Mouse (Mus musculus): ENCODE measurements around the gene Ift27. TPM values are rescaled to one million over a fixed set of nuclear protein-coding genes. Genes with fewer than 3 reads are reported as not detected.
A peak's percentile ranks its signal among the peaks of the same experiment; 100 is the strongest.

Ift27 gene
- 10 to 100 TPM; 53.4 to 55.0 TPM for total RNA-seq (2021)
- long read RNA-seq, experiment 1, transcript Ift27-201 (7 exons, 1,013 nt), result major isoform, 9 of 24 reads
- long read RNA-seq, experiment 1, partial matches to known transcripts, result 3 of 24 reads
- long read RNA-seq, experiment 1, other reads (novel, unspliced or antisense), result 12 of 24 reads
- long read RNA-seq, experiment 2, transcript Ift27-201 (7 exons, 1,013 nt), result major isoform, 11 of 23 reads
- long read RNA-seq, experiment 2, partial matches to known transcripts, result 5 of 23 reads
- long read RNA-seq, experiment 2, other reads (novel, unspliced or antisense), result 7 of 23 reads

- intact Hi-C loops (cut with DNase I; ENCODE audit: low total_unique reads), result no loop called here
- DNase-seq, result peak; percentile 97
Observed at GRCm38 (mm10) chr15:78173972-78174886, at the start of gene Ift27. TSS of gene Ift27 (minus strand) at chr15:78174107.

GRCm38 (mm10) chr15:78215269-78215668 is 41.4 kb upstream of the Ift27 start:
- DNase-seq, result no peak
- intact Hi-C loops (cut with DNase I; ENCODE audit: low total_unique reads), result no loop called here

- intact Hi-C loops (cut with DNase I; ENCODE audit: low total_unique reads), result no loop called here
- no peak for DNase-seq
Observed at GRCm38 (mm10) chr15:78211367-78211766, 37.5 kb upstream of the Ift27 start.

- DNase-seq, result no peak
- intact Hi-C loops (cut with DNase I; ENCODE audit: low total_unique reads), result no loop called here
Observed at GRCm38 (mm10) chr15:78210203-78210602, 36.3 kb upstream of the Ift27 start.

- peak; percentile 55 for DNase-seq
- intact Hi-C loops (cut with DNase I; ENCODE audit: low total_unique reads), result no loop called here
Observed at GRCm38 (mm10) chr15:78206312-78206711, 32.4 kb upstream of the Ift27 start, which contains the start of gene Pvalb. TSS of gene Pvalb (minus strand) at chr15:78206400.

GRCm38 (mm10) chr15:78205192-78205591 is 31.3 kb upstream of the Ift27 start:
- peak; percentile 82 for DNase-seq
- intact Hi-C loops (cut with DNase I; ENCODE audit: low total_unique reads), result no loop called here

GRCm38 (mm10) chr15:78204053-78204847 is 30.3 kb upstream of the Ift27 start:
- DNase-seq, result peak; percentile 64
- intact Hi-C loops (cut with DNase I; ENCODE audit: low total_unique reads), result no loop called here

- intact Hi-C loops (cut with DNase I; ENCODE audit: low total_unique reads), result no loop called here
- DNase-seq, result peak; percentile 66
Observed at GRCm38 (mm10) chr15:78195096-78195880, 21.4 kb upstream of the Ift27 start.

- intact Hi-C loops (cut with DNase I; ENCODE audit: low total_unique reads), result no loop called here
- peak; percentile 5 for DNase-seq
Observed at GRCm38 (mm10) chr15:78194320-78194719, 20.4 kb upstream of the Ift27 start.

GRCm38 (mm10) chr15:78189636-78190035 is 15.7 kb upstream of the Ift27 start:
- intact Hi-C loops (cut with DNase I; ENCODE audit: low total_unique reads), result no loop called here
- no peak for DNase-seq

- intact Hi-C loops (cut with DNase I; ENCODE audit: low total_unique reads), result no loop called here
- no peak for DNase-seq
Observed at GRCm38 (mm10) chr15:78188546-78188945, 14.6 kb upstream of the Ift27 start.

GRCm38 (mm10) chr15:78186906-78187305 is 13.0 kb upstream of the Ift27 start:
- intact Hi-C loops (cut with DNase I; ENCODE audit: low total_unique reads), result no loop called here
- no peak for DNase-seq

GRCm38 (mm10) chr15:78185609-78186008 is 11.7 kb upstream of the Ift27 start:
- no peak for DNase-seq
- intact Hi-C loops (cut with DNase I; ENCODE audit: low total_unique reads), result no loop called here

GRCm38 (mm10) chr15:78184855-78185254 is 10.9 kb upstream of the Ift27 start:
- intact Hi-C loops (cut with DNase I; ENCODE audit: low total_unique reads), result loop anchor here (5.0 kb wide), 1 partner anchor 152 kb away; no protein-coding TSS in a partner anchor
- peak; percentile 58 for DNase-seq

GRCm38 (mm10) chr15:78181701-78182405 is 7.9 kb upstream of the Ift27 start:
- DNase-seq, result peak; percentile 53
- intact Hi-C loops (cut with DNase I; ENCODE audit: low total_unique reads), result loop anchor here (5.0 kb wide), 1 partner anchor 155 kb away; no protein-coding TSS in a partner anchor

- DNase-seq, result no peak
- intact Hi-C loops (cut with DNase I; ENCODE audit: low total_unique reads), result loop anchor here (5.0 kb wide), 2 partner anchors 68 to 158 kb away; no protein-coding TSS in a partner anchor
Observed at GRCm38 (mm10) chr15:78179775-78180174, 5.9 kb upstream of the Ift27 start.

GRCm38 (mm10) chr15:78178397-78178796 is 4.5 kb upstream of the Ift27 start:
- intact Hi-C loops (cut with DNase I; ENCODE audit: low total_unique reads), result loop anchor here (5.0 kb wide), 1 partner anchor 69 kb away; no protein-coding TSS in a partner anchor

GRCm38 (mm10) chr15:78177257-78177656 is 3.4 kb upstream of the Ift27 start:
- DNase-seq, result no peak
- intact Hi-C loops (cut with DNase I; ENCODE audit: low total_unique reads), result loop anchor here (5.0 kb wide), 1 partner anchor 70 kb away; no protein-coding TSS in a partner anchor

More at GRCm38 (mm10) chr15:78178397-78178796, 4.5 kb upstream of the Ift27 start:
- DNase-seq, result peak; percentile 78

Data from gastrocnemius, postnatal 14 days (tissue).